Mouse (Mus musculus) kidney, embryonic 14.5 days (tissue): ENCODE results near the gene Dnah3. TPM values are rescaled to one million over a fixed set of nuclear protein-coding genes. Genes with fewer than 3 reads are reported as not detected.

ENCODE experiments used
- ATAC-seq: fragments of 200-750 bp; cut with Nextera tagmentation; 2 replicates; pipeline ENCODE4 v1.8.0; 2017; ENCODE audit warnings: moderate number of reproducible peaks, mild to moderate bottlenecking, moderate TSS enrichment, moderate library complexity; ENCODE audit not compliant: low FRiP score, low TSS enrichment
- H3K27ac ChIP-seq: fragments of 300-500 bp; sonication (generic); 2 replicates; pipeline ENCODE4 v1.5.1; 2014; ENCODE audit warnings: low read depth, mild to moderate bottlenecking, low read length, moderate library complexity, mixed read lengths
- H3K27me3 ChIP-seq: fragments of 300-500 bp; sonication (generic); 2 replicates; pipeline ENCODE4 v1.6.1; 2014; ENCODE audit warnings: mild to moderate bottlenecking, low read length; ENCODE audit not compliant: control insufficient read depth, insufficient read depth
- H3K36me3 ChIP-seq: fragments of 300-500 bp; sonication (generic); 2 replicates; pipeline ENCODE4 v1.6.1; 2014; ENCODE audit warnings: low read length, mixed read lengths; ENCODE audit not compliant: control insufficient read depth, insufficient read depth
- H3K4me1 ChIP-seq: fragments of 300-500 bp; sonication (generic); 2 replicates; pipeline ENCODE4 v1.6.1; 2014; ENCODE audit warnings: low read length, mixed read lengths; ENCODE audit not compliant: control insufficient read depth, insufficient read depth
- H3K4me2 ChIP-seq: fragments of 300-500 bp; sonication (generic); replicated peaks from 2 replicates; pipeline ENCODE4 v1.6.1; 2014; ENCODE audit warnings: low read depth, mild to moderate bottlenecking, low read length
- H3K4me3 ChIP-seq: fragments of 300-500 bp; sonication (generic); 2 replicates; pipeline ENCODE4 v1.5.1; 2014; ENCODE audit warnings: mild to moderate bottlenecking, low read length
- H3K9ac ChIP-seq: fragments of 300-500 bp; sonication (generic); 2 replicates; pipeline ENCODE4 v1.6.1; 2014; ENCODE audit warnings: low read depth, mild to moderate bottlenecking, low read length, moderate library complexity
- H3K9me3 ChIP-seq: fragments of 300-500 bp; sonication (generic); 2 replicates; pipeline ENCODE4 v1.6.1; 2016; ENCODE audit warnings: low read length; ENCODE audit not compliant: control insufficient read depth
- WGBS: fragments of 180-500 bp; shearing (Covaris S2); extraction: QIAGEN DNeasy Blood & Tissue Kit; methylation state at CpG from one replicate; pipeline ENCODE4 v1.1.7; 2014; 5-methylcytosine and 5-hydroxymethylcytosine counted together
- polyA plus RNA-seq: library from polyadenylated mRNA; unstranded; fragments of >200 nt; fragmentation: Nextera tagmentation; extraction: Ambion mirVana; gene quantifications from 2 replicates; pipeline ENCODE4 v1.2.1, GENCODE M21; 2014

Gene Dnah3
- polyA plus RNA-seq, 1 experiment from 2014 or later: not detected

DNA sequence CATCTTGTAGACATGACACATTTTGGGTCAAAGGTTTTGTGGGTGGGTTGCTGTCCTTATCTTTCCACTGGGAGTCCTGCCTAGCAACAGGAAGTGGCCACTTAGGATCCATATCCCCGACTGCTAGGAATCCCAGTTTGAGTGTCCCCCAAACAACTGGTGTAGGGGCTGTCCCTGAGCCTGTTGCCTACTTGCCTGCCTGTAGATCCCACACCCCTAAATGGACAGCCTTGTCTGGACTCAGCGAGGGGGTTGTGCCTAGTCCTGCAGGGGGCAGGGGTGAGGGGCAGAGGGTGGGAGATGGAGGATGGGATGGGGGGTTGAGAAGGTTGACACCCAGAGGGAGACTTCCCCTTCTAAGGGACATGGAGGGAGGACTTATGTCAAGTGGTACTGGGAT, 125.8 kb downstream of the Dnah3 start:
- H3K9ac ChIP-seq: no peak overlapping the region
- no peaks in the 10 kb centered on the region for H3K27me3 ChIP-seq
- H3K27ac ChIP-seq: no peak overlapping the region
- no peaks in the 10 kb centered on the region for H3K9me3 ChIP-seq
- no peaks in the 10 kb centered on the region for H3K36me3 ChIP-seq
- no peak overlapping the region for H3K4me2 ChIP-seq
- 76% methylated on average over 2 of the region's 2 CpGs for WGBS
- H3K4me3 ChIP-seq: no peak overlapping the region
- no peaks in the 10 kb centered on the region for H3K4me1 ChIP-seq
- ATAC-seq: no peak

GRCm38 (mm10) chr7:119965651-119966395, 129.3 kb downstream of the Dnah3 start:
- Histone ChIP-seq H3K4me1 (no peaks in the 10 kb centered on the region), H3K36me3 (no peaks in the 10 kb centered on the region), H3K4me2 (no peak overlapping the region), H3K9me3 (no peaks in the 10 kb centered on the region), H3K9ac (no peak overlapping the region), H3K27ac (no peak overlapping the region), H3K4me3 (no peak overlapping the region), H3K27me3 (no peaks in the 10 kb centered on the region)
- ATAC-seq: no peak
- WGBS: 90% methylated on average over 9 of the region's 9 CpGs

DNA sequence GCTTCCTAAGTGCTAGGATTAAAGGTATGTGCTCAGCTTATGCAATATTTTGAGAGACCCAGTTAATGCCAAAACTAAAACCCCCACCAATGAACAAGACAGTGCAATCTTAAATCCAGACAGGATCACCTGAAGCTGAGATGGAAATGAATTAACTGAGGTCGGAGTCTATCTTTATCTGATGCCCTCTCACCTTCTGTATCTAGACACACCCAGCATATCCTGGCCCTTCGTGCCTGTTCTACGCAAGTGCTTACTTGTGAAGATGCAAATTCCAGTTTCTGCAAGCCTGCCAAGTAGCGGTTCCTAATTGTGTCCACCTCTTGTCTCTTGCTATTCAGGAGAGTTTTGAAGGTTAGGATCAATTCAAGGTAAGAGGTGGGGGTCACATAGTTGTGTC, 129.9 kb downstream of the Dnah3 start:
- Histone ChIP-seq H3K4me2 (no peak overlapping the region), H3K27ac (no peak overlapping the region), H3K4me3 (no peak overlapping the region), H3K36me3 (no peaks in the 10 kb centered on the region), H3K9me3 (no peaks in the 10 kb centered on the region), H3K27me3 (no peaks in the 10 kb centered on the region), H3K9ac (no peak overlapping the region), H3K4me1 (no peaks in the 10 kb centered on the region)
- WGBS: 88% methylated on average over 4 of the region's 4 CpGs
- no peak for ATAC-seq

DNA sequence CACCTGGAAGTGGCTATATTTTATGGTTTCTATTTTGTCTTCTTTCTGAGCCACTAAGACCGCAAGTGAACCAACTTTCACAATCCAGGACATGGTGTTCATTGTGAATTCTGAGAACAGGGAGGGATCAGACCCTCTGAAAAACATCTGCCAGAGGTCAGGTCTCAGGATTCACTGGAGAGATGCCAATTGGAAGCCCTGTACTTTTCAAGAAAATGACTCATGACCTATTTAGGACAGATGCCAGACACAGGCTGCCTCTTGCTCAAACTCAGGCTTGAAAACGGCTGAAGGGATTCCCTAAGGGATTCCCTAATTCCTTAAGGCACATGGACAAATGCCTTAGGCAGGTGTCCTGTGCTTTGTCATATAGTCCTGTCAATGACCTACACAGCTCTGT, 134.0 kb downstream of the Dnah3 start:
- H3K4me3 ChIP-seq: no peak overlapping the region
- 77% methylated on average over 2 of the region's 2 CpGs for WGBS

GRCm38 (mm10) chr7:119960546-119960945, 134.5 kb downstream of the Dnah3 start:
- WGBS: 84% methylated on average over 6 of the region's 6 CpGs
- no peak overlapping the region for H3K27ac ChIP-seq
- no peak for ATAC-seq
- no peaks in the 10 kb centered on the region for H3K27me3 ChIP-seq
- no peaks in the 10 kb centered on the region for H3K36me3 ChIP-seq
- no peak overlapping the region for H3K9ac ChIP-seq
- H3K4me3 ChIP-seq: no peak overlapping the region
- no peaks in the 10 kb centered on the region for H3K4me1 ChIP-seq
- H3K9me3 ChIP-seq: no peaks in the 10 kb centered on the region
- H3K4me2 ChIP-seq: no peak overlapping the region

More for the DNA sequence above, 134.0 kb downstream of the Dnah3 start:
- Histone ChIP-seq H3K36me3 (no peaks in the 10 kb centered on the region), H3K27me3 (no peaks in the 10 kb centered on the region), H3K4me2 (no peak overlapping the region), H3K4me1 (no peaks in the 10 kb centered on the region), H3K9me3 (no peaks in the 10 kb centered on the region), H3K9ac (no peak overlapping the region), H3K27ac (no peak overlapping the region)
- no peak for ATAC-seq

- no peak overlapping the region for H3K4me3 ChIP-seq
- 77% methylated on average over 6 of the region's 6 CpGs for WGBS
- H3K4me1 ChIP-seq: no peaks in the 10 kb centered on the region
- H3K9ac ChIP-seq: no peak overlapping the region
- no peaks in the 10 kb centered on the region for H3K36me3 ChIP-seq
- ATAC-seq: no peak
- no peaks in the 10 kb centered on the region for H3K27me3 ChIP-seq
- no peaks in the 10 kb centered on the region for H3K9me3 ChIP-seq
- H3K27ac ChIP-seq: no peak overlapping the region
- H3K4me2 ChIP-seq: no peak overlapping the region
Observed at GRCm38 (mm10) chr7:119960006-119960405, 135.1 kb downstream of the Dnah3 start.

- Histone ChIP-seq H3K36me3 (no peaks in the 10 kb centered on the region), H3K27me3 (no peaks in the 10 kb centered on the region), H3K27ac (no peak overlapping the region), H3K4me1 (no peaks in the 10 kb centered on the region), H3K9ac (no peak overlapping the region), H3K4me2 (no peak overlapping the region), H3K4me3 (no peak overlapping the region), H3K9me3 (no peaks in the 10 kb centered on the region)
- ATAC-seq: no peak
- WGBS: 83% methylated on average over 4 of the region's 4 CpGs
Observed at GRCm38 (mm10) chr7:119959491-119959890, 135.6 kb downstream of the Dnah3 start.

- WGBS: 68% methylated on average over 4 of the region's 4 CpGs
- H3K4me3 ChIP-seq: no peak overlapping the region
- no peaks in the 10 kb centered on the region for H3K9me3 ChIP-seq
- no peaks in the 10 kb centered on the region for H3K36me3 ChIP-seq
- no peak for ATAC-seq
- H3K27ac ChIP-seq: no peak overlapping the region
- H3K9ac ChIP-seq: no peak overlapping the region
- no peaks in the 10 kb centered on the region for H3K27me3 ChIP-seq
- no peak overlapping the region for H3K4me2 ChIP-seq
- no peaks in the 10 kb centered on the region for H3K4me1 ChIP-seq
Observed at GRCm38 (mm10) chr7:119959091-119959490, 136.0 kb downstream of the Dnah3 start.

- no peak overlapping the region for H3K27ac ChIP-seq
- no peaks in the 10 kb centered on the region for H3K4me1 ChIP-seq
- H3K9me3 ChIP-seq: no peaks in the 10 kb centered on the region
- ATAC-seq: no peak
- no peak overlapping the region for H3K4me2 ChIP-seq
- H3K4me3 ChIP-seq: no peak overlapping the region
- H3K36me3 ChIP-seq: no peaks in the 10 kb centered on the region
- no peaks in the 10 kb centered on the region for H3K27me3 ChIP-seq
- H3K9ac ChIP-seq: no peak overlapping the region
Observed at GRCm38 (mm10) chr7:119957421-119957820, 137.7 kb downstream of the Dnah3 start.
